Mouse (Mus musculus) left cerebral cortex, postnatal 4 days (tissue): ENCODE results near the gene Ttpal. TPM values are rescaled to one million over a fixed set of nuclear protein-coding genes. Genes with fewer than 3 reads are reported as not detected.

Experiments used
- DNase-seq: peaks from one replicate; pipeline ENCODE4 v3.0.0-alpha.2; 2022
- intact Hi-C: fragments of 180-260 bp; cut with DNase I; formaldehyde crosslinking; loops from one replicate; pipeline ENCODE4 v1.15.1; 2025
- total RNA-seq, 2 experiments: library from RNA; stranded (reverse); gene quantifications; 2 replicates each; pipeline ENCODE4 v1.2.3; 2021

Gene Ttpal
- 10 to 100 TPM; 40.1 to 46.8 TPM for total RNA-seq

DNA sequence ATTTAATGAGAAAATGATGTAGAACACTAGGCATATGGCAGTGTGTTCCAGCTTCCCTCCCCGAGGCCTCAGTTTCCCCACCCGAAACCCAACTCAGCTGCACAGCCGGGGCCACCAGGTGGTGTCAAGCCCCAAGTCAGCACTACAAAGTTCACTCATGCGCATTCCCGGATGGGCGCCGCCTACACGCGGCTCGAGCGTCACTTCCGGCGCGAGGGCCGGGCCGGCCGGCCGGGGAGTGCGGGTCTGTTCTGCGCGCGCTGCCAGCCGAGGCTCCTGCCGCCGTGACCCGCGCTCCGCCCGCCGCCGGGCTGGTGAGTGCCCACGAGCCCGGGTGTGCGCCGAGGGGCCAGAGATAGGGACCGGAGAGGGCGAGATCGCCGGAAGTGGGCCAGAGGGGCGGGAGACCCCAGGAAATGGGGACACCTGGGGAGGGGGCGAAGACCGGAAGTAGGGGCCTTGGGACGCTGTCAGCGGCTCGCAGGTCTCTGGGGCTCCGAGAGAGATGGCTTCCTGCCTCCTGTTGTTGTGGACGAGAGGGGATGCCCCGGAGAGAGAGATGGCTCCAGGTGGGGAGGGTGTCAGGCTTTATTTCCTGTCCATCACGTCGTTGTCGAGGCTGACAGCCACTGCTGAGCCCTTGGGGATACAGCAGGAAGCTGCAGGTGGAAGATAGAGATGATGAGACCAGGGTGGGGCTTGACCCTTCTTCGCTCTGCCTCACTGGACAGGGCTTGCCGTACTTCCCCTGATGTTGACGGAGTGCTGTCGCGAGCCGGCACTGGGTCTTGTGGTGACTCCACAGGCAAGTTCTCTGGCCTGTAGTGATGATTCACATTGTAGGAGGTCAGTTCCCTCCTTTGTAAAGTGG is at the start of gene Ttpal:
TSS of gene Ttpal (plus strand) at position 214 of the 871 bp plus-strand sequence.
- peak; percentile 88 for DNase-seq
- intact Hi-C loops, result no loop called here

DNA sequence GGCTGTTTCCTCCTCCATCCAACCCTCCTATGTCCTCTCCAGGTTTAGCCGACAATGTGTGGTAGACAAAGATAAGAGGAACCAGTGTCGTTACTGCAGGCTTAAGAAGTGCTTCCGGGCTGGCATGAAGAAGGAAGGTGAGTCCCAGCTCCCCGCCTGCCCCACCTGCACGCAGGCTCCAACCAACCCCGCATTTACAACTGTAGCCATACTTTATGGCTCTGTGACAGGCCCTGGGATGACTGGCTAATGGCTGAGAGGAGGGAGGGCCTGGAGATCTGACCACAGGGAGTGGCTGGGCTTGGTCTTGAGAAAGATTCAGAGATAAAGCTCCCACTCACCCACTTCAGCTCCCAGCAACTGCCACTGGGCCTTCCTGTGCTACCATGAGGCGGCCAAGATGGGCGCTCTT is 49.6 kb upstream of the Ttpal start:
- intact Hi-C loops, result no loop called here
- DNase-seq, result no peak

DNA sequence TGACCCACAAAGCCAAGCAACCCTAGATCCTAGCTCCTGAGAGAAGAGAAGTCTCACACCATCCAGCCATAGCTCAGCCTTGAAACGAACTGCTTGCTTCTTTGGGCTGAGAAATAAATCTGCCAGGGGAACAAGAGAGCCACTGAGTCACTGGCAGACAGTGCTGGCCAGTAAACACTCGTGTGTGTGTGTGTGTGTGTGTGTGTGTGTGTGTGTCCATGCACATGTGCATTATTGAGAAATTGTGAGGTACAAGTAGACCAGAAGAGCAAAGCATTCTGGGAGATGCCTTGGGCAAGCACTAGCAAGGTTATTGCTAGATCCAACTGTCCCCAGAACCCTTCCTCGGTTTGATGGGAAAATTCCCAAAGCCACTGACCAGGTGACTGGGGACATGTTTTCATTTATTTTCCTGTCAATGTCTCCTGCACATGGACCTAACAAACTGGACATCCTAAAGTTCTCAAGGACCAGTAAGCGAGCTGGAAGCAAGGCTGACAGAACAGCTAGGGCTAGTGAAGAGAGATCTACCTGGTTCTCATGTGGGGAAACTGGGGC is 47.6 kb upstream of the Ttpal start:
- DNase-seq, result no peak
- intact Hi-C loops, result no loop called here

DNA sequence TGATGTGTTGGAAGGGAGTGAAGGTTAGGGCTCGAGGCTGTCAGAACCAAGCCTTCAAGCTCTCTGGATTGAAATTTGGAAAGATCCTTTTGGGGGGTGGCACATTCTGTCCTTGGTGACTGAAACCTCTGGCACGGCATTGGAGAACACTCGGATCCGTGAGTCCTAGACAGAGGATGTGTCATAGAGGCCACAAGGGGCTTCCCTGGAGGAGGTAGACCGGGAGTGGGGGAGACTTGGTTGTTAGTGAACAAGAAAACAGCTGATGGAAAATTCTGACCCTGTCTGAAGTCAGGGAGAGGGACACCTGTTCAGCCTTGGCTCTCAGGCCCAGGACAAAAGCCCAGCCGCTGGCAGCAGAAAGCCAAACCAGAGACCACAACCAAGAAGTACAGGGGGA is 47.1 kb upstream of the Ttpal start:
- intact Hi-C loops, result no loop called here
- DNase-seq, result no peak

DNA sequence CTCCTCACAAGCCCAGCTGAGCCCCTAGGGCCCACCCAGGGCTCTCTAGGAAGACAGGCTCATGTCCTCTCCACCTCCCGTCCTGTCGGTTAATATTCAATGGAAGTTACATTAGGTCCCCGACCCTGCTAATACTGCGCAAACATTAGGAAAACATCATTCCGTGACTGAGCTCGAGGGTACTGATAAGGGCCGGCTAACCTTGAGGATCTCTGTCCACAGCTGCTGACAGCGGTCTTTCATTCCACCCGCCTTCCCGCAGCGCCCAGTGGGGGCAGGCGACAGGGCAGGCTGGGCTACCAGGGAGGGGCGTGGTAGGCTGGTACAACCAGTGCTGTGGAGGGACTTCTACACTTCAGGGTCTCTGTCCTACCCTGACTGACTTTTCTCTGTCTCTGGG is 46.7 kb upstream of the Ttpal start:
- no peak for DNase-seq
- intact Hi-C loops, result no loop called here

DNA sequence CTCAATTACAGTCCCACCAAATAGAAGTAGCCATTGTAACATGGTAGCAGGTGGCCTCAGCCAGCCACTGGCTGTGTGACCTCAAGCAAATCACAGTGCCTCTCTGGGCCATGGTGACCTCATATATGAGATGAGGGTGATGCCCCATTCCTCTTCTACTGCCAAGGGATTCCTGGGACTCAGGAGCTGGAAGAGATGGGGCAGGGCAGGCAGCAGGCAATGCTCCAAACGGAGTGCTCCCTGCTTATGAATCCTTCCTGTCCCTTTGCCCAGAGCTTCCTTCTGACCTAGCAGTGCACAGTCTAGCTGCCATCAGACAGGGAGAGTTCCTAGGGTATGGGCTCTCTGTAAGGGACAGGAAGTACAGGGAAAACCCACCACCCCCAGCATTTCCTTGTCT is 43.6 kb upstream of the Ttpal start:
- intact Hi-C loops, result no loop called here
- DNase-seq, result no peak

DNA sequence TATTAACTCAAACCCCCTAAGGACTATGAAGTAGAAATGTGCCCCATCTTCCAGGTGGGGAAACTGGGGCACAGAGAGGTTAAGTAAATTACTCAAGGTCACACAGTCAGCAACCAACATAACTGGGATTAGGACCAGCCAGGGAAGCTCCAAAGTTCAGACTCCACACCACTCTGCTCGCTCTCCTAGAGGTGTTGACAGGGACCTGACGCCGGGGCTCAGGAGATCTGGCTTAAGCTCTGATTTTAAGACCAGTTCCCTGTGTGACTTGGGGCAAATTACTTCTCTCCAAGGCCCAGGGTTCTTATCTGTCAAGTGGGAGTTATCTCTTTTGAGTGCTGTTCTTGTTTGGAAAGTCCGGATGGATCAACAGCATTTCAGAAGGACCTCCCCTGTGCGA is 42.9 kb upstream of the Ttpal start:
- DNase-seq, result no peak
- intact Hi-C loops, result no loop called here

DNA sequence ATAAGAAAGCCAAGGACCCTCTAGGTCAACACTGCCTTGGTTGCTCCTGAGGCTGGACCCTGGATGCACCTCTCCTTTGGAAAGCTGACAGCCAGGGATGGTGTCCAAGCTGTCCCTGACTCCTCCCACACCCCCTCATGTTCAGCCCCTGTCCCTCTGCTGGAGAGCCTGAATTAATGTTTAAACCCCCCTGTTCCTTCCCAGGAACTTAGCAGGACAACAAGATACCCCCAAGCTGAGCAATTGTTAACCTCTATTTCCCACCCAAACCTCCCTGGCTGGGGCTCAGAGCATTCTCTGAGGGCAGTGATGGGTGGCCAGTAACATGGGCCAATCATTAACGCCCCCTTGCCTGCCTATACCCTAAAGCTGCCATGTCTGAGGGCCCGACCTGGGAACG is 41.9 kb upstream of the Ttpal start:
- no peak for DNase-seq
- intact Hi-C loops, result no loop called here

DNA sequence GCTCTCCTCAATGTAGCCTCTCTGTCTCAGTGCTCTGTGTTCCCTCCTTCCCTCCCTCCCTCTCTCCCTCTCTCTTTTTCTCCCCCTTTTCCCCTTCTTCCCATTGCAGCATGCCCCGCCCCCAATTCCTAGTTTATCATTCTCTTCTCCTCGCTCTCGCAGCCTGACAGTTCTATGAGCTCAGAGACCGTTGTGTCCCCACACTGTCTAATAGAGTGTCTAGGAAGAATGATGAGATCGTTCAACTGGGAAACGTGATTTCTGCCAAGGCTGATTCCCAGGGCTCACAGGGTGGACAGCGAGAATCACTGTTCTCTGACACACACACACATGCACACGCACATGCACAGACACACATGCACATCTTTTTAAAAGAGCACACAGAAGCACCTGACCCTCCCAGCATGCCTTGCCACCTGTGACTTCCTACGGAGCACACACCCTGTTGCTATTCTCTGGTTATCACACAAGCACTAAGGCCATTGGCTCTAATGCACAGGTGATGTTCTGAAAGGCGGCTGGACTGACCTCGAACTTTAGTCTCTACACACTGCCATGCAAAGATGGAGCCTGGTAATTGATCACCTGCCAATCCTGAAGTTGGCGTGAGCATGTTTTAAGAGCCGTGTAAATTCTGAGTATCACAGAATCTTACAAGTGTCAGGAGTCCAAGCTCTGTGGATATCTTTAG is 40.7 kb upstream of the Ttpal start:
- no peak for DNase-seq
- intact Hi-C loops, result no loop called here

DNA sequence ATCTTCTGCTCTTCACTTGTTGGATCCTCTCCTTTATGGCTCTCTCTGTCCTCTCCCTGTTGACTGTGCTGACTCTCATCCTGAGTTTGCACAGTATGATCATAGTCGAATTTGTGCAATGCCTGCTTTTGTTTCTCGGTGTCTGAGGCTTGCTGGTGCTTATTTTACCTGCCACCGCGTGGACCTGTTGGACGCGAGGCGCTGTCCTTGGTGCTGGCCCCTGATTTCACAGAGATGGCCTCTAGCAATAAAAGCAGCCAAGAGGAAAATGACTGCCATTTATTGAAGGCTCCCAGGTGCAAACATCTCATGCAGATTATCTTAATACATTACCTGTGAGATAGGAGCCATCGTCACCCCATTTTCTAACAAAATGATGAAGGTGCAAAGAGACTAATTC is 37.5 kb upstream of the Ttpal start:
- DNase-seq, result no peak
- intact Hi-C loops, result no loop called here

DNA sequence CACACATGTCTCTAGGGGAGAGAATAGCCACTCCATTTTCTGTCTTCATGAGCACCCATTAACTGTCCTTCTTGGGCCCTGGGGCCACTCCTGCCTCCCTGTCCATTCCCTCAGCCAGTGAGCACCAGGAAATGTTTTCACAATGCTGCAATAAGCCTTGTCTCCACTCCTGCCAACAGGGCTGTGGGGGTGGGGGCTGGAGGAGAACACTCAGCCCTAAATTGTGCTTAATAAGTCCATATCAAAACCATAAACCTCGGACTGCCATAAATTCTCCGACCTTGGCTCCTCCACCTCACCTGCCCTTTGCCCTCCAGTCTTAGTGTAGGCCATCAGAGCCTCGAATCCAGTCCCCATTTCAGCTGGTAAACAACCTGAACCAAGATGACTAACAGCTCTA is 27.8 kb upstream of the Ttpal start:
- intact Hi-C loops, result no loop called here
- no peak for DNase-seq

DNA sequence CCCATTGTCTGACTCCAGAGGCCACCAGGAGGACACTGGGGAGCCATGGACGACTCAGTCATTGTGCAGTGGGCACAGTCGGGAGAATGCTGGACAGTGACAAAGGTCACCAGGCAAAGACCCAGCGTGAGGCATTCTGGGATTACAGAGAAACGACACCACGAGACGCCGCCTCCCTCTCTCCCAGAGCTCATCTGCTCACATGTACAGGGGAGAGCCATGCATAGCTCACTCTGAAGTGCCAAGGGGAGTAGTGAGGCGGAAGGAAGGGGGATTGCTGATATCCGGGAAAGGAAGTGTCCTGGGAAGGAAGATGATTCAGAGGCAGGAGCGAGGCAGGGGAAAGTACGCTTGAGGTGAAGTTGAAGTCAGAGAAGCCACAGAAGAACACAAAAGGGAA is 26.9 kb upstream of the Ttpal start:
- intact Hi-C loops, result no loop called here
- no peak for DNase-seq

DNA sequence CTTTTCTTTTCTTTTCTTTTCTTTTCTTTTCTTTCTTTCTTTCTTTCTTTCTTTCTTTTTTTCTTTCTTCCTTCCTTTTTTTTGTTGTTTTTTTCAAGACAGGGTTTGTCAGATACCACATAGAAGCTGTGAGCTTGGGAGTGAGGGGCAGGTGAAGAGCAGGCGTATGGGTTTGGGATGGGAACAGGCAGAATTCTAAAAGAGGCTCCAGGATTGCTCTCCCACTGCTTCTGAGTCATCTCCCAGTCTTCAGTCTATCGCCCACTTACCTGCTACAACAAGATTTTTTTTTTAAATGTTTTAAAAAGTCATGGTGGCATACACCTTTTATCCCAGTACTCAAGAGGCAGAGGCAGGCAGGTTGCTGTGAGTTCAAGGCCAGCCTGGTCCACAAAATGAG is 24.1 kb upstream of the Ttpal start:
- intact Hi-C loops, result no loop called here
- no peak for DNase-seq

DNA sequence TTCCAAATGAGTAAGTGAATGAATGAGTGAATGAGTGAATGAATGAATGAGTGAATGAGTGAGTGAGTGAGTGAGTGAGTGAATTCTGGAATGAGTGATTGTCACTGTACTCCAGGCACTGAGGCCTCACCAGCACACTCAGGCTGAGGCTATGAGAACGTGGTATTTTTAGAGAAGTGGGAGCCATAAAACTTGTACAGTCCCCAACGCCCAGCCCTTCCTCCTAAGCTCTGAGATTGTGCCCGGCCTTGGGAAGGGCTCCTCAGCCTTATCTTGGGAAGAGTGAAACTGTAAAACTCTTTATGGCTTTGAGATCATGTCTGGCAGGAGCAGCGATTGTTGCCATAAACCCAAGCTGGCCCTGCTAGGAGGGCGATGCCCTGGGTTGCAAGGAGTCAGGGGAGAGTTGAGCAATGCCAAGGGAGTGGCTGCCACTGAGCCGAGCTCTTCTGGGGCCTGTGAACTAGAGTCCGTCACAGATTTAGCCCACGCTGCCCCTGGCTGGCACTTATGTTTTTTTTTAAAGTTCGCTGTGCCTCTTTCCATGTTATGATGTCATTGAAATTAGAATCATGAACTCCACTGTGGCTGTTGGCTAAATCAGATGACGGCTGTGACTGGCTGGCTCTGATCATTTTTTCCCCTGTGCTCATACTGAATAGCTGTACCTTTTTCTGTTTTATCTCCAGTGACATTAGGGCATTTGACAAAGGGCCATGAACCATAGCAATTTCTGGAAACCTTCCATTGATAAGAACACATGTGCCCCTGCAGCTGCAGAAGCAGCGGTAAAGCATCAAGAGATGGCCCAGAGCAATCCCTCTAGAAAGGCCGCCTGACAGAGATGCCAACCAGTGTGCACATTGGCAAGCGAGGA is 21.8 kb upstream of the Ttpal start:
- no peak for DNase-seq
- intact Hi-C loops, result no loop called here

DNA sequence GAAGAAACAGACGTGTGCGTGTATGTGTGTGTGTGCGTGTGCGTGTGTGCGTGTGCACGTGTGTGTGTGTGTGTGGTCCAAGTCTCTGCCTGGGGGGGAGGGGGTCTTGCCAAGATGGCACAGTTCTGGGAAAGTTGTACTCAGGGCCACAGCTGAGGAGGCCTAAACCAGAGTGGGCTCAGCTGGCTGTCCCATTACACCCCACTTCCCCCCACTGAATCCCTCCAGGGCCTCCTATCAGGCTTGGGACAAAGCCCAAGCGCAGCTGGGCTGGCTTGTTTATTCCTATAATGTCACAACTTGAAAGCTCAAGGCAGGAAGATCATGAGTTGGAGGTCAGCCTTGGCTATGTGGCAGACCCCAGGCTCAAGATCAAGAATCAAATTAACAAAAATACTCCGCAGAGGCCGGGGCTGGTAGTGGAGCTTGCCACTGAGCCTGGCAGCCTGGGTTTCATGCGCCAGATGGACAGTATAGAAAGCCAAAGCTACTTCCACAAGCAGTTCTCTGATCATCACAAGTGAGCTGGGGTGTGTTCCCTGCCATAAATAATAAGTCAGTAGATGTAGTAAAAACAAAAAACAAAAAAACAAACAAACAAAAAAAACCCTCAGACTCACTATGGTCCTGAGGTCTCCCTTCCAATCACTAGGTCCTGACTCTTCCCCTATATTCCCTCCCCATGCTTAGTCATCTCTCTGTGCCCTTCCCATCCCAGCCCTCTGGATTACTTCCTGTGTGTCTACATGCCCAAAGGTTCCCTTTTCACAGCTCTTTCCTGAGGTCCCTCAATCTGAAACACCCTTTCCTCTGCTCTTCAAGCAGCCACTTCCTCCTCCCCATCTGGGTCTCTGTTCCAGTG is 18.7 kb upstream of the Ttpal start:
- intact Hi-C loops, result no loop called here
- peak; percentile 70 for DNase-seq

DNA sequence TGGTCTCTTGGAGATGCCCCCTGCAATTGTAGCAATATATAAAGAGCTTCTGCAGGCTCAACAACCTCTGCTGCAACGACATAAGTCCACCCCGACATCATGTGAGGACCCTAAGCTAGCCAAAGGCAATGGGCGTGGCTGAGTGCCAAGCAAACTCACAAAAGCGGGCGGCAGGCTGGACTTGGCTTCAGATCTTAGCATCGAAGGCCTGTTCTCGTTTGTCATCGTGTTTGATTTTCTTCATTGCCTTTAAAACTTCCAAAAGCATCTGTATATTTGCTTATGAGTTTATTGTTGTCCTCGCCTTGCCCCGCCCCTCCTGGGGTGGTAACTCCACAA is 18.1 kb upstream of the Ttpal start:
- intact Hi-C loops, result no loop called here
- DNase-seq, result peak; percentile 70

DNA sequence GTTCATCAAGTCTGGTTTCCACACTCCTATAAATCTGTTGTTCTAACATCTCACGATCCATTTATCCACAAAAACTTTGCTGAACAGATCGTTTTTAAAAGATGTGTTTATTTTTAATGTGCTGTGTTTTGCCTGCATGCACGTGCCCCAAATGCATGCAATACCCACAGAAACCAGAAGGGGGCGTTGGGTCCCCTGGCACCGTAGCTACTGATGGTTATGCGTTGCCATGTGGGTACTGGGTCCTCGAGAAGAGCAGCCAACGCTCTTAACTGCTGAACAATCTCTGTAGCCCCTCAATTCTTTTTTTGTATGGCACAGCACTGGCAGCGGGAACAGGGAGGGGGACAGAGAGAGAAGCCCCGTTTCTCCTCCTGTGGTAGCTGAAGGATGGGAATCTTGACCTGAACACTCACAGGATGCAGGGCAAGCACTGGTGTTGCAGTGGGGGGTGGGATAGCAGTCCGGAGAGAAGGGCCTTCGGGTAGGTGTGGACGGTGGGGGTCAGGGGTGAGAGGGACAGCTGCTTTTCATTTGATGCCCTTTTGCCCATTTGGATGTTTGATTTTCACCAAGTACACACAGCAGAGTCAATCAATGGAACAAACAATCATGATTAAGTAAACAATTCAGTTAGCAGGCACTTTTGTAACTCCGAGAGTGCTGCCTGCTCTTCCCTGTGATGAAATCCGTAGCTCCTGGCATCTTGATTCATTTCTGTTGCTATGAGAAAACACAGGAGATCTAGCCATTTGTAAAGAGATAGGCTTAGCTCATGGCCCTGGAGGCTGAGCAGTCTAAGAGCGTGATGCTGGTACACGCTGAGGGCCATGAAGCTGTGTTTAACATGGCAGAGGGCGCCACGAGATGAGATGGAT is 15.5 kb upstream of the Ttpal start:
- peak; percentile 47 for DNase-seq
- intact Hi-C loops, result no loop called here

DNA sequence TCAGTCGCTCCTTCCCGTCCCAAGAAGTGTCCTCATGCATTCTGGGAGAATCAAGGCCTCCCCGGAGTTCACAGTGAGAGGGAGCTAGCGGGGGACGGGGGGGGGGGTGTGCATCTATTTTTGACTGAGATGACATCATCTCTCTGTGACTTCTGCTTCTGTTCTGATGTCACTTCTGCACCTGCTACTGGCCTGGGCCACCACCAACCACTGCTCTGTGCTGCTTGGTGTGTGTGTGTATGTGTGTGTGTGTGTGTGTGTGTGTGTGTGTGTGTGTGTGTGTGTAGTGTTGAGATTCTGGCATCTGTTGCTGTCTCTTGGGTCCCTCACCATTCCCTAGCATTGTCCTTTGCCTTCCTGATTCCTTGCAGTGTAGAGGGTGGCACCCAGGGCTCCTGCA is 14.6 kb upstream of the Ttpal start:
- DNase-seq, result no peak
- intact Hi-C loops, result no loop called here

DNA sequence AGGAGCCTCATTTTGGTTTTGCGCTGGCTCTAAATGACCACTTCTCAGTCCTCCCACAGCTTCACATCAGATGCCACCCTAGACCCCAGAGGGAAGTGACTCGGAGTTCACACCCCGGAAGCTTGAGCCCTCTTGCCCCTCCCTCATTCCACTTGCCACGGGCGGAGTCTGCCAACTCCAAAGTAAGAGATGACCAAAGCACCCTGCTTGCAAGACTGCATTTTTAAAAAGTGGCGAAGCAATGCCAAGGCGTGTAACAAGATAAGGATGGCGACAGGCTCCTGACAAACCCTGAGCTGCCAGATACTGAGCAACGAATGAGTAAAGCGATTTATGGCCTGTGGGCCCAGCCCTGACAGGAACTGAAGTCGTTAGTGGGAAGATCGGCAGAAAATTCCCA is 11.9 kb upstream of the Ttpal start:
- DNase-seq, result no peak
- intact Hi-C loops, result loop anchor here (10.0 kb wide), 1 partner anchor 55 kb away; no protein-coding TSS in a partner anchor
